Mouse (Mus musculus): ENCODE data around the gene Tcf7l1.

Gene Tcf7l1

GRCm38 (mm10) chr6:72747156-72747555 lies 41.9 kb downstream of the Tcf7l1 start:
- in situ Hi-C loops (cut with MboI, MseI), result no loop called here

- in situ Hi-C loops (cut with MboI, MseI), result no loop called here
Observed at GRCm38 (mm10) chr6:72745781-72746180, 43.3 kb downstream of the Tcf7l1 start.

DNA sequence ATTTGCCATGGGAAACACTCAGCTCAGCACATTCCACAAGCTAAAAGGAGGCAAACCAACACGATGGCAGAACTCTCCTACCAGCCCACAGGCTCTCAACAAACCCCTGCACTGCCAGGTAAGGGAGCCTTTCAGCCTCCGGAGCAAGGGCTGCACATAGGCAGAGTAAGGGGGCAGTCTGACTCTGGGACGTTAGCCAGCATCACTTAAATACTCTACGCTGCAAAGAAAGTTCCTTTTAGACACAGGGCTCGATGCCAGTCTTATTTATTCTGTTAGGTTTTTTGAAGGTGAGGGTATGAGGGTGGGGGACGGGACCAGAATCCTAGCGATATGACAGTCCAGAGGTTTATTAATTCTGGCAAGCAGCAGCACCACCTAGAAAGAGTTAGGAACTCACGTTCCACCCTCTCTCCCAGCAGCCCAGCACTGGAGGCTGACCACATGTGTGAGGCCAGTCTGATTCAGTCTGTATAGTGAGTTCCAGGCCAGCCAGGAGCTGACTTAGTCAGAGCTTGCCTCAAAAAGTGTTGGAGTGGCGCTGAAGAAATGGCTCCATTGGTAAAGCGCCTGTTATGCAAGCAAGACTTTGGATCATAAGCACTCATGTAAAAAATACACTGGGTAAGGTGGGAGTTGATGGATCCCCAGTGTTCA lies 44.8 kb downstream of the Tcf7l1 start:
- in situ Hi-C loops (cut with MboI, MseI), result no loop called here

DNA sequence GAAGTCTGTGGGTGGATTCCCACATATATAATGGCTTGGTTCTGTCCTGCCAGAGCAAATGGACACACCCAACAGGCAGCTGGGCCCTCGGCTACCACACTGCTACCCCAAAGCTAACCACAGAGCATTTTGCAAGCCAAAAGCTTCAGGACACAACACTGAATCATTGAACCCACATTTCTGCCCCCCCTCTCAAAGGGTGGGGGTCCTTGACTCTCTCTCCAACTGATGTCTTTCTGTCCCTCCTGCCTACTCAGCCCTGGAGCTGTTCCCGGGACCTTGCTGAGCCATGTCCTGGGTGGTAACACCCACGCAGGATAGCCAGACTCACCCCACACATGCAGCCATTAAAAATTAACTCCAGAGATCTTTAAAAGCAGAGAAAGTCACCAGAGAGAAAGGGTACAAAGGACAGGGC lies 45.4 kb downstream of the Tcf7l1 start:
- in situ Hi-C loops (cut with MboI, MseI), result no loop called here

- in situ Hi-C loops (cut with MboI, MseI), result no loop called here
Observed at GRCm38 (mm10) chr6:72742331-72742730, 46.7 kb downstream of the Tcf7l1 start.

- in situ Hi-C loops (cut with MboI, MseI), result no loop called here
Observed at GRCm38 (mm10) chr6:72740596-72741421, 48.2 kb downstream of the Tcf7l1 start.

DNA sequence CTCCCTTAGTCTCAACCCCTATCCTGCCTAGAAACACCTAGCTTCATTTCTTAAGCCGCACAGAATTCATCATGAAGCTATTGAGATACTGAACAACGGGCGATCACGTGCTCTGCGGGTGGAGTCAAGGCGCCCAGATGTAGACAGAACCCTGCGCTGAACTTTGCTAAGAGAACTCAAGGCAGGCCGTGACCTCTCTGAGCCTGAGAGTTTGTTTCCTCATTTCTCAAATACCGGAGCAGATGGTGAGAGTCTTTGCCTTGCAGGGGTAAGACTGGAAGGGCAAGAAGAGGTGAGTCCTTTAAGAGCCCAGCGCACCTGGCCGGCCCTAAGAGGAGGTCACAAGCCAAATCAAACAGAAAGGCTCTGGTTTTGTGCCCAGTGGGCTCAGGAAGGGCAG lies 52.2 kb downstream of the Tcf7l1 start:
- in situ Hi-C loops (cut with MboI, MseI), result no loop called here

GRCm38 (mm10) chr6:72735206-72735605 lies 53.8 kb downstream of the Tcf7l1 start:
- in situ Hi-C loops (cut with MboI, MseI), result no loop called here

GRCm38 (mm10) chr6:72733375-72733774 lies 55.7 kb downstream of the Tcf7l1 start:
- in situ Hi-C loops (cut with MboI, MseI), result no loop called here

DNA sequence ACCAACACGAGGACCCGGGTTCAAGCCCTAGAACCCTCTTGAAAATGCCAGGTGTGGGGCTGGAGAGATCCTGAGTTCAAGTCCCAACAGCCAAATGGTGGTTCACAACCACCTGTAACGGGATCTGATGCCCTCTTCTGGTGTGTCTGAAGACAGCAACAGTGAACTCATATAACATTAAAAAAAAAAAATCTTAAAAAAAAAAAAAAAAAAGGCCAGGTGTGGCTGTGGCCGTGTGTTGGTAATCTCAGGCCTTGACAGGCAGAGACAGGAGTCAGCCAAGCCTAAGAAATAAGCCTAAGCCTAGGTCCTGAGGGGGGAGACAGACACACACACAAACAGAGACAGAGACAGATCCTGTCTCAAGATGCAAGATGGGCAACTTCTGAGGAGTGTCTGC lies 56.9 kb downstream of the Tcf7l1 start:
- in situ Hi-C loops (cut with MboI, MseI), result no loop called here

- in situ Hi-C loops (cut with MboI, MseI), result no loop called here
Observed at GRCm38 (mm10) chr6:72730560-72730849, 58.5 kb downstream of the Tcf7l1 start.

GRCm38 (mm10) chr6:72729831-72730559 lies 59.1 kb downstream of the Tcf7l1 start:
- in situ Hi-C loops (cut with MboI, MseI), result no loop called here

DNA sequence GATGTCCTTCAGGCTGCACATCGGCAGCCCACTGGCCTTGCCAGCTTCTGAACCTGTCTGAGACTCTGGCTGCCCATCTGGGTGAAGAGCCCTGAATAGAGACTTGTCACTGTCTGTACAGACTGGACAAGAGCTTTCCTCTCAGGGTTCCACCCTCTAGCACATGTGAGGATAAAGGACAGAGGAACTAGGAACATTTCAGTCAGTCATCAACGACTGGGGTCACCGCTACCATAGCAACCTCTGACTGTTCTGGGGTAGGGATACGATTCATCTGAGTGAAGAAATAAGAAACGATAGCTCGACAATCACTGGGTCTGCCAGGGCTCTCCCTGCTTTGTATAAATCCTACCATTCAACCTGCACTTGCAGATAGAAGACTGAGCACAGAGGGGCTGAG lies 61.2 kb downstream of the Tcf7l1 start:
- in situ Hi-C loops (cut with MboI, MseI), result no loop called here

DNA sequence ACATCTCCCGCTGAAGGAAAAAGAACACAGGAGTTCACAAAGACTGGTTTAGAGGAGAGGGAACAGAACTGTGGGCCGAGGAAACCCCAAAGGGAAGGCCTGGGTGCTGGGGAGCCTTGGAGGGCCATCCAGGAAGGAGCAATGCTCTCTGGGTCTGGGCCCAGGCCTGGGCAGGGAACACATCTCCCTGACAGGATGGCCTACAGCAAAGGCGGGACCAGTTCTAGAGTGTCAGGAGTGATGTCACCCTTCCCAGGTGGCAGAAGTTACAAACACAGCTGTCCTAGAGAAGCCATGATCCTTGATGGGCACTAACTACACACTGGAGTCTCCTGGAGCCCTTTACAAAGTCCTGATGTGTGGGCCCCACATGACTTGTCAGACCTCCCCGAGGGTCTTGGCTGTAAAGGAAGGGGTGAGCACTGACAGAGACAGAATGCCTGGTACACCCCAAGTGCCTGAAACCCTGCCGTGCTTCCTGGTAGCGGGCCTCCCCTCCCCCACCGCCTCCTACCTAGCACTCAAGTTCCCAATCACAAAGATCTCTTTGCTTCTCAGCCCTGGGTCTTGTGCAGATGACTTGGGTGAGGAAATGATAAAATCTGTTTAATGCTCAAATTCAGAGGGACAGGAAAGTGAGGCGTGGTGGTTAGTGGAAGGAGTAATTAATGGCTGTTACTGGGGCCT lies 64.4 kb downstream of the Tcf7l1 start:
- in situ Hi-C loops (cut with MboI, MseI), result no loop called here

GRCm38 (mm10) chr6:72723731-72724385 lies 65.2 kb downstream of the Tcf7l1 start:
- in situ Hi-C loops (cut with MboI, MseI), result no loop called here

- in situ Hi-C loops (cut with MboI, MseI), result no loop called here
Observed at GRCm38 (mm10) chr6:72723143-72723542, 65.9 kb downstream of the Tcf7l1 start.

GRCm38 (mm10) chr6:72720852-72721251 lies 68.2 kb downstream of the Tcf7l1 start:
- in situ Hi-C loops (cut with MboI, MseI), result no loop called here

- in situ Hi-C loops (cut with MboI, MseI), result no loop called here
Observed at GRCm38 (mm10) chr6:72714726-72715125, 74.3 kb downstream of the Tcf7l1 start.

DNA sequence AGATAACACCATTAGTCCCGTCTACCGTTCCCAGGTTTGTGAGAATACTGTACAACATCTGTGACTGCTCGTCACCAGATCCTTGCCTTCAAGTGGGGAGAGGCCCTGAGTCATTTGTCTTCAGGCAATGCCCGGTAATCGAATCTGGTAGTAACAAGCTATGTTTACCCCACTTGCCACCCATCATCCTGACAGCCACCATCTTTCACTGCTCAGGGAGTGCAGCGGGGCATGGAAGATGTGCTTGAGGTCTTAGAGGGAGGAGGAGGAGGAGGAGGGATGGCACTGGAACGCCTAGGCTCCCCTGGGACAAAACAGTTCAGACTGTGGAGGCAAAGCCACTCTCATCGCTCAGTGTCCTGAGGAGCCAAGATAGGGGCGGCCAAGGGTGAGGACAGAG lies 74.8 kb downstream of the Tcf7l1 start:
- in situ Hi-C loops (cut with MboI, MseI), result no loop called here

- in situ Hi-C loops (cut with MboI, MseI), result no loop called here
Observed at GRCm38 (mm10) chr6:72711508-72712081, 77.5 kb downstream of the Tcf7l1 start.

DNA sequence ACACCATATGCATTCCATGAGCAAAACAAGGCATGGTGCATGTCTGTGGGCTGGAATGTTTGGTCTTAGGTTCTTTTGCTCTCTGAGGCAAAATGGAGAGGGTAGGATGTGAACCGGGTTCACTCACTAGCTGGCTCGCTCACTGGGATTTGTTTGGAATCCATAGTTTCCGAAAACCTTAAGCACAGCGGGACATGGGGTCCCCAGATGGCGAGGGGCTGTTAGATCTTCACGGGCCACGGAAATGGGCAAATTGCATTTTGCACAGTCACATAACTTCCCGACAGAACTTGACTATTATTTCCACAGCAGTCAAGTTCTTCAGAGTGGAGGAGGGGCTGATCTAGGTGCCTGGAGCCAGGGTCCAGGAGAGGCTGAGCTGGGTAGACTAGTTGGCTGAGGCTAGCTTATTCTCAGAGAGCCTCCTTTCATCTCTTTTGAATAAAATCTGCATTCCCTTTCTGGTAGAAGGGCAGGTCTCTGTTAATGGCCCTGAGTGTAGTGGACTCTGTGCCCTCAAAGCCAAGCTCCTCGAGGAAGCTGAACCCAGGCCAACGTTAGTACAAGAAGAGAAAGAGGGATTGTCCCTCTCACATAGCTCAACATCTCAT lies 78.1 kb downstream of the Tcf7l1 start:
- in situ Hi-C loops (cut with MboI, MseI), result no loop called here

Measured in regulatory T cell (primary cell).